Mouse (Mus musculus) limb, embryonic 15.5 days (tissue): ENCODE results near the gene Vmn2r81. TPM values are rescaled to one million over a fixed set of nuclear protein-coding genes. Genes with fewer than 3 reads are reported as not detected.
A peak's percentile ranks its signal among the peaks of the same experiment; 100 is the strongest.
"Not testable (repeated sequence)": the region's sequence is repeated elsewhere in the genome, so short reads cannot be mapped to it uniquely, and the experiment has no call there.

Experiments
- ATAC-seq: fragments of 200-750 bp; cut with Nextera tagmentation; 2 replicates; pipeline ENCODE4 v1.8.0; 2017; ENCODE audit warnings: low read depth, moderate TSS enrichment; ENCODE audit not compliant: insufficient number of reproducible peaks, low FRiP score, low TSS enrichment
- H3K27ac ChIP-seq: fragments of 300-500 bp; sonication (generic); 2 replicates; pipeline ENCODE4 v1.5.1; 2015; ENCODE audit warnings: moderate library complexity, mild to moderate bottlenecking, inconsistent platforms
- H3K27me3 ChIP-seq: fragments of 300-500 bp; sonication (generic); 2 replicates; pipeline ENCODE4 v1.6.1; 2015; ENCODE audit warnings: inconsistent platforms
- H3K36me3 ChIP-seq: fragments of 300-500 bp; sonication (generic); 2 replicates; pipeline ENCODE4 v1.6.1; 2015; ENCODE audit warnings: inconsistent platforms
- H3K4me1 ChIP-seq: fragments of 300-500 bp; sonication (generic); 2 replicates; pipeline ENCODE4 v1.6.1; 2015; ENCODE audit warnings: inconsistent platforms
- H3K4me2 ChIP-seq: fragments of 300-500 bp; sonication (generic); 2 replicates; pipeline ENCODE4 v1.6.1; 2015; ENCODE audit warnings: mild to moderate bottlenecking, inconsistent platforms
- H3K4me3 ChIP-seq: fragments of 300-500 bp; sonication (generic); 2 replicates; pipeline ENCODE4 v1.5.1; 2015; ENCODE audit warnings: mild to moderate bottlenecking, inconsistent platforms
- H3K9ac ChIP-seq: fragments of 300-500 bp; sonication (generic); 2 replicates; pipeline ENCODE4 v1.6.1; 2015; ENCODE audit warnings: inconsistent platforms
- H3K9me3 ChIP-seq: fragments of 300-500 bp; sonication (generic); 2 replicates; pipeline ENCODE4 v1.6.1; 2016; ENCODE audit warnings: inconsistent platforms
- WGBS: fragments of 180-500 bp; shearing (Covaris S2); methylation state at CpG from one replicate; pipeline ENCODE4 v1.1.7; 2015; 5-methylcytosine and 5-hydroxymethylcytosine counted together
- polyA plus RNA-seq: library from polyadenylated mRNA; unstranded; fragments of >200 nt; fragmentation: Nextera tagmentation; extraction: Ambion mirVana; gene quantifications from 2 replicates; pipeline ENCODE4 v1.2.1, GENCODE M21; 2015

Vmn2r81 gene
- polyA plus RNA-seq, result not detected in 2 replicates

- H3K27me3 ChIP-seq, H3K4me3 ChIP-seq, H3K4me1 ChIP-seq, ATAC-seq, H3K27ac ChIP-seq, H3K9me3 ChIP-seq, H3K36me3 ChIP-seq, H3K4me2 ChIP-seq, H3K9ac ChIP-seq: not testable (repeated sequence)
- WGBS, result 68% methylated on average over 3 of the region's 3 CpGs
Measured at GRCm38 (mm10) chr10:79247392-79247791, at the start of gene Vmn2r81. Vmn2r81 (plus strand) TSS chr10:79247692.

GRCm38 (mm10) chr10:79199973-79200372 is 47.5 kb upstream of the Vmn2r81 start:
- H3K4me1 ChIP-seq, H3K27me3 ChIP-seq, H3K4me3 ChIP-seq, H3K9me3 ChIP-seq, H3K9ac ChIP-seq, H3K27ac ChIP-seq, ATAC-seq, H3K36me3 ChIP-seq, H3K4me2 ChIP-seq: not testable (repeated sequence)
- WGBS, result 77% methylated on average over 1 of the region's 1 CpGs

- H3K4me2 ChIP-seq, result no peak overlapping the region
- no peaks in the 10 kb centered on the region for H3K36me3 ChIP-seq
- no peak for ATAC-seq
- no peaks in the 10 kb centered on the region for H3K4me1 ChIP-seq
- H3K27me3 ChIP-seq, result no peaks in the 10 kb centered on the region
- H3K9me3 ChIP-seq, result no peaks in the 10 kb centered on the region
- H3K27ac ChIP-seq, result no peak overlapping the region
- no peak overlapping the region for H3K9ac ChIP-seq
- H3K4me3 ChIP-seq, result no peak overlapping the region
Measured at GRCm38 (mm10) chr10:79220432-79220831, 27.1 kb upstream of the Vmn2r81 start.

GRCm38 (mm10) chr10:79221606-79222005 is 25.9 kb upstream of the Vmn2r81 start:
- ATAC-seq, result no peak
- Histone ChIP-seq H3K9me3 (no peaks in the 10 kb centered on the region), H3K27ac (no peak overlapping the region), H3K4me3 (no peak overlapping the region), H3K36me3 (no peaks in the 10 kb centered on the region), H3K9ac (no peak overlapping the region), H3K4me2 (no peak overlapping the region), H3K27me3 (no peaks in the 10 kb centered on the region), H3K4me1 (no peaks in the 10 kb centered on the region)

- H3K9me3 ChIP-seq, result no peaks in the 10 kb centered on the region
- H3K4me3 ChIP-seq, result no peak overlapping the region
- no peak overlapping the region for H3K27ac ChIP-seq
- WGBS, result 55% methylated on average over 7 of the region's 7 CpGs
- H3K9ac ChIP-seq, result no peak overlapping the region
- no peaks in the 10 kb centered on the region for H3K27me3 ChIP-seq
- no peaks in the 10 kb centered on the region for H3K4me1 ChIP-seq
- no peak overlapping the region for H3K4me2 ChIP-seq
- ATAC-seq, result no peak
- H3K36me3 ChIP-seq, result no peaks in the 10 kb centered on the region
Measured at GRCm38 (mm10) chr10:79222214-79222613, 25.3 kb upstream of the Vmn2r81 start.

GRCm38 (mm10) chr10:79322033-79322736 is 74.7 kb downstream of the Vmn2r81 start:
- not testable (repeated sequence) for H3K4me1 ChIP-seq, ATAC-seq, H3K27me3 ChIP-seq, H3K36me3 ChIP-seq, H3K27ac ChIP-seq, H3K9me3 ChIP-seq, H3K9ac ChIP-seq
- WGBS, result 4% methylated on average over 16 of the region's 16 CpGs
- peak overlapping the region; percentile 34 for H3K4me3 ChIP-seq
- peak overlapping the region; percentile 34 for H3K4me2 ChIP-seq

- H3K4me2 ChIP-seq, result no peak overlapping the region
- H3K4me1 ChIP-seq, result no peaks in the 10 kb centered on the region
- no peaks in the 10 kb centered on the region for H3K36me3 ChIP-seq
- H3K27me3 ChIP-seq, result no peaks in the 10 kb centered on the region
- H3K9ac ChIP-seq, result no peak overlapping the region
- no peak for ATAC-seq
- no peaks in the 10 kb centered on the region for H3K9me3 ChIP-seq
- no peak overlapping the region for H3K4me3 ChIP-seq
- no peak overlapping the region for H3K27ac ChIP-seq
Measured at GRCm38 (mm10) chr10:79322737-79323086, 75.2 kb downstream of the Vmn2r81 start.

Other genes starting within 250 kb of the Vmn2r81 start
- gene Olfr1351, start 235.2 kb upstream of the Vmn2r81 start, polyA plus RNA-seq, result not detected in 2 replicates
- gene Olfr57, start 219.0 kb upstream of the Vmn2r81 start, polyA plus RNA-seq, result not detected in 2 replicates
- gene 2610008E11Rik, start 150.1 kb upstream of the Vmn2r81 start, polyA plus RNA-seq, result 32.8 and 34.5 TPM in 2 replicates
- gene Vmn2r80, start 98.9 kb upstream of the Vmn2r81 start, polyA plus RNA-seq, result not detected in 2 replicates
- not detected in 2 replicates for gene Vmn2r82, start 108.8 kb downstream of the Vmn2r81 start, polyA plus RNA-seq
- gene Vmn2r83, start 221.0 kb downstream of the Vmn2r81 start, polyA plus RNA-seq, result not detected in 2 replicates